Mouse (Mus musculus): ENCODE data around the gene Mylpf. TPM values are rescaled to one million over a fixed set of nuclear protein-coding genes. Genes with fewer than 3 reads are reported as not detected.
"Not testable (repeated sequence)": the region's sequence is repeated elsewhere in the genome, so short reads cannot be mapped to it uniquely, and the experiment has no call there.

Gene Mylpf
- total RNA-seq, 2 experiments from 2014 or later: 0.99 to 2.9 TPM

- DNase-seq (ENCODE audit: low spot score): no peak
- intact Hi-C loops (cut with DNase I): loop anchor here (10.0 kb wide), 1 partner anchor 98 kb away; the partner anchor contains the start of gene Qprt
Observed at GRCm38 (mm10) chr7:127223106-127223505, 14.4 kb downstream of the Mylpf start.

GRCm38 (mm10) chr7:127223515-127224478 is 15.1 kb downstream of the Mylpf start:
- intact Hi-C loops (cut with DNase I): loop anchor here (10.0 kb wide), 1 partner anchor 99 kb away; the partner anchor contains the start of gene Qprt
- DNase-seq (ENCODE audit: low spot score): no peak

GRCm38 (mm10) chr7:127224616-127225015 is 15.9 kb downstream of the Mylpf start:
- DNase-seq (ENCODE audit: low spot score): no peak
- intact Hi-C loops (cut with DNase I): loop anchor here (10.0 kb wide), 1 partner anchor 100 kb away; the partner anchor contains the start of gene Qprt

- intact Hi-C loops (cut with DNase I): loop anchor here (10.0 kb wide), 1 partner anchor 101 kb away; the partner anchor contains the start of gene Qprt
Observed at GRCm38 (mm10) chr7:127225147-127225995, 16.7 kb downstream of the Mylpf start.

GRCm38 (mm10) chr7:127228615-127229303 is 20.1 kb downstream of the Mylpf start:
- intact Hi-C loops (cut with DNase I): loop anchor here (10.0 kb wide), 1 partner anchor 104 kb away; the partner anchor contains the start of gene Qprt
- DNase-seq (ENCODE audit: low spot score): peak; percentile 32

More at GRCm38 (mm10) chr7:127225147-127225995, 16.7 kb downstream of the Mylpf start:
- DNase-seq (ENCODE audit: low spot score): no peak

- intact Hi-C loops (cut with DNase I): loop anchor here (2.0 kb wide), 1 partner anchor 17 kb away; no protein-coding TSS in a partner anchor
- DNase-seq (ENCODE audit: low spot score): no peak
Observed at GRCm38 (mm10) chr7:127231376-127231775, 22.7 kb downstream of the Mylpf start.

GRCm38 (mm10) chr7:127231826-127232621 is 23.3 kb downstream of the Mylpf start:
- intact Hi-C loops (cut with DNase I): loop anchor here (2.0 kb wide), 2 partner anchors 17 to 21 kb away; no protein-coding TSS in a partner anchor
- no peak for DNase-seq (ENCODE audit: low spot score)

GRCm38 (mm10) chr7:127232622-127233367 is 24.1 kb downstream of the Mylpf start, which contains the start of the genes Zfp553 and Sept1:
Gene Zfp553 (plus strand): TSS chr7:127233061.
Gene Sept1 (minus strand): TSS chr7:127233130.
- intact Hi-C loops (cut with DNase I): loop anchor here (2.0 kb wide), 1 partner anchor 20 kb away; no protein-coding TSS in a partner anchor
- peak; percentile 72 for DNase-seq (ENCODE audit: low spot score)

- DNase-seq (ENCODE audit: low spot score): no peak
- intact Hi-C loops (cut with DNase I): loop anchor here (2.0 kb wide), 1 partner anchor 19 kb away; no protein-coding TSS in a partner anchor
Observed at GRCm38 (mm10) chr7:127233368-127233749, 24.7 kb downstream of the Mylpf start.

- intact Hi-C loops (cut with DNase I): loop anchor here (2.0 kb wide), 1 partner anchor 19 kb away; no protein-coding TSS in a partner anchor
- no peak for DNase-seq (ENCODE audit: low spot score)
Observed at GRCm38 (mm10) chr7:127233765-127234164, 25.1 kb downstream of the Mylpf start.

GRCm38 (mm10) chr7:127234777-127235176 is 26.1 kb downstream of the Mylpf start:
- intact Hi-C loops (cut with DNase I): no loop called here
- no peak for DNase-seq (ENCODE audit: low spot score)

- no peak for DNase-seq (ENCODE audit: low spot score)
- intact Hi-C loops (cut with DNase I): no loop called here
Observed at GRCm38 (mm10) chr7:127243361-127243867, 34.7 kb downstream of the Mylpf start.

GRCm38 (mm10) chr7:127243870-127244657 is 35.4 kb downstream of the Mylpf start, which contains the start of gene Zfp771:
Gene Zfp771 (plus strand): TSS chr7:127244274.
- DNase-seq (ENCODE audit: low spot score): peak; percentile 90
- intact Hi-C loops (cut with DNase I): no loop called here

GRCm38 (mm10) chr7:127244658-127245510 is 36.2 kb downstream of the Mylpf start:
- intact Hi-C loops (cut with DNase I): no loop called here
- DNase-seq (ENCODE audit: low spot score): no peak

GRCm38 (mm10) chr7:127250511-127250910 is 41.8 kb downstream of the Mylpf start:
- intact Hi-C loops (cut with DNase I): not testable (repeated sequence)

More at GRCm38 (mm10) chr7:127250511-127250910, 41.8 kb downstream of the Mylpf start:
- DNase-seq (ENCODE audit: low spot score): not testable (repeated sequence)
